Mouse (Mus musculus): ENCODE measurements around the gene Siah2. TPM values are rescaled to one million over a fixed set of nuclear protein-coding genes. Genes with fewer than 3 reads are reported as not detected.

Siah2 gene
- polyA plus RNA-seq, 1 experiment from 2014 or later: 7.9 TPM

GRCm38 (mm10) chr3:58701441-58701840 is 9.2 kb upstream of the Siah2 start:
- H3K27ac ChIP-seq (ENCODE audit: low read length): no peak overlapping the region
- no peak overlapping the region for H3K9ac ChIP-seq (replicated peaks; ENCODE audit: low read depth, low read length)
- H3K36me3 ChIP-seq (ENCODE audit: control insufficient read depth, insufficient read depth): no peaks in the 10 kb centered on the region
- no peaks in the 10 kb centered on the region for H3K9me3 ChIP-seq (ENCODE audit: control insufficient read depth, low read length)
- ATAC-seq: no peak
- H3K4me3 ChIP-seq (replicated peaks; ENCODE audit: low read length): no peak overlapping the region
- no peaks in the 10 kb centered on the region for H3K4me1 ChIP-seq (replicated peaks; ENCODE audit: control insufficient read depth, insufficient read depth, low read length)
- H3K27me3 ChIP-seq (replicated peaks; ENCODE audit: control insufficient read depth, insufficient read depth, low read length): no peaks in the 10 kb centered on the region
- 76% methylated on average over 1 of the region's 1 CpGs for WGBS
- no peak overlapping the region for H3K4me2 ChIP-seq (ENCODE audit: low read length)

GRCm38 (mm10) chr3:58697926-58698325 is 5.7 kb upstream of the Siah2 start:
- no peak overlapping the region for H3K4me3 ChIP-seq (replicated peaks; ENCODE audit: low read length)
- H3K36me3 ChIP-seq (ENCODE audit: control insufficient read depth, insufficient read depth): no peaks in the 10 kb centered on the region
- ATAC-seq: no peak
- no peak overlapping the region for H3K9ac ChIP-seq (replicated peaks; ENCODE audit: low read depth, low read length)
- no peaks in the 10 kb centered on the region for H3K27me3 ChIP-seq (replicated peaks; ENCODE audit: control insufficient read depth, insufficient read depth, low read length)
- no peaks in the 10 kb centered on the region for H3K9me3 ChIP-seq (ENCODE audit: control insufficient read depth, low read length)
- no peak overlapping the region for H3K4me2 ChIP-seq (ENCODE audit: low read length)
- WGBS: 86% methylated on average over 4 of the region's 4 CpGs
- no peaks in the 10 kb centered on the region for H3K4me1 ChIP-seq (replicated peaks; ENCODE audit: control insufficient read depth, insufficient read depth, low read length)
- H3K27ac ChIP-seq (ENCODE audit: low read length): no peak overlapping the region

- peaks cover 4% of the 10 kb centered on the region; the same call in 1 of the 2 replicates for H3K4me1 ChIP-seq (replicated peaks; ENCODE audit: control insufficient read depth, insufficient read depth, low read length)
- no peak overlapping the region for H3K4me3 ChIP-seq (replicated peaks; ENCODE audit: low read length)
- no peaks in the 10 kb centered on the region for H3K9me3 ChIP-seq (ENCODE audit: control insufficient read depth, low read length)
- H3K4me2 ChIP-seq (ENCODE audit: low read length): no peak overlapping the region
- no peak for ATAC-seq
- H3K27me3 ChIP-seq (replicated peaks; ENCODE audit: control insufficient read depth, insufficient read depth, low read length): no peaks in the 10 kb centered on the region
- H3K27ac ChIP-seq (ENCODE audit: low read length): no peak overlapping the region
- H3K36me3 ChIP-seq (ENCODE audit: control insufficient read depth, insufficient read depth): no peaks in the 10 kb centered on the region
- WGBS: 50% methylated on average over 3 of the region's 3 CpGs
- no peak overlapping the region for H3K9ac ChIP-seq (replicated peaks; ENCODE audit: low read depth, low read length)
Observed at GRCm38 (mm10) chr3:58696806-58697205, 4.6 kb upstream of the Siah2 start.

- Histone ChIP-seq H3K9ac (replicated peaks; ENCODE audit: low read depth, low read length) (no peak overlapping the region), H3K9me3 (ENCODE audit: control insufficient read depth, low read length) (no peaks in the 10 kb centered on the region), H3K36me3 (ENCODE audit: control insufficient read depth, insufficient read depth) (no peaks in the 10 kb centered on the region), H3K27me3 (replicated peaks; ENCODE audit: control insufficient read depth, insufficient read depth, low read length) (no peaks in the 10 kb centered on the region), H3K27ac (ENCODE audit: low read length) (no peak overlapping the region), H3K4me2 (ENCODE audit: low read length) (no peak overlapping the region), H3K4me1 (replicated peaks; ENCODE audit: control insufficient read depth, insufficient read depth, low read length) (peaks cover 5% of the 10 kb centered on the region), H3K4me3 (replicated peaks; ENCODE audit: low read length) (no peak overlapping the region)
- WGBS: 69% methylated on average over 7 of the region's 7 CpGs
- ATAC-seq: no peak
Observed at GRCm38 (mm10) chr3:58695507-58695906, 3.3 kb upstream of the Siah2 start.

- Histone ChIP-seq H3K36me3 (ENCODE audit: control insufficient read depth, insufficient read depth) (no peaks in the 10 kb centered on the region), H3K27ac (ENCODE audit: low read length) (no peak overlapping the region), H3K4me2 (ENCODE audit: low read length) (no peak overlapping the region), H3K4me1 (replicated peaks; ENCODE audit: control insufficient read depth, insufficient read depth, low read length) (peaks cover 9% of the 10 kb centered on the region), H3K9me3 (ENCODE audit: control insufficient read depth, low read length) (no peaks in the 10 kb centered on the region), H3K4me3 (replicated peaks; ENCODE audit: low read length) (no peak overlapping the region), H3K9ac (replicated peaks; ENCODE audit: low read depth, low read length) (no peak overlapping the region), H3K27me3 (replicated peaks; ENCODE audit: control insufficient read depth, insufficient read depth, low read length) (no peaks in the 10 kb centered on the region)
- no peak for ATAC-seq
- WGBS: 79% methylated on average over 1 of the region's 1 CpGs
Observed at GRCm38 (mm10) chr3:58695044-58695443, 2.8 kb upstream of the Siah2 start.

- H3K4me3 ChIP-seq (replicated peaks; ENCODE audit: low read length): no peak overlapping the region
- no peak overlapping the region for H3K4me2 ChIP-seq (ENCODE audit: low read length)
- H3K27ac ChIP-seq (ENCODE audit: low read length): no peak overlapping the region
- ATAC-seq: no peak
- no peaks in the 10 kb centered on the region for H3K36me3 ChIP-seq (ENCODE audit: control insufficient read depth, insufficient read depth)
- WGBS: 88% methylated on average over 7 of the region's 7 CpGs
- H3K4me1 ChIP-seq (replicated peaks; ENCODE audit: control insufficient read depth, insufficient read depth, low read length): peaks cover 19% of the 10 kb centered on the region
- no peaks in the 10 kb centered on the region for H3K9me3 ChIP-seq (ENCODE audit: control insufficient read depth, low read length)
- H3K9ac ChIP-seq (replicated peaks; ENCODE audit: low read depth, low read length): no peak overlapping the region
- H3K27me3 ChIP-seq (replicated peaks; ENCODE audit: control insufficient read depth, insufficient read depth, low read length): no peaks in the 10 kb centered on the region
Observed at GRCm38 (mm10) chr3:58693331-58693730, 1.1 kb upstream of the Siah2 start.

- no peaks in the 10 kb centered on the region for H3K36me3 ChIP-seq (ENCODE audit: control insufficient read depth, insufficient read depth)
- under 1% methylated on average over 36 of the region's 65 CpGs for WGBS
- H3K4me1 ChIP-seq (replicated peaks; ENCODE audit: control insufficient read depth, insufficient read depth, low read length): peaks cover 20% of the 10 kb centered on the region
- peak overlapping the region; percentile 91 for H3K27ac ChIP-seq (ENCODE audit: low read length)
- H3K9ac ChIP-seq (replicated peaks; ENCODE audit: low read depth, low read length): peak overlapping the region; percentile 89
- H3K9me3 ChIP-seq (ENCODE audit: control insufficient read depth, low read length): no peaks in the 10 kb centered on the region
- peak; percentile 4 for ATAC-seq
- H3K27me3 ChIP-seq (replicated peaks; ENCODE audit: control insufficient read depth, insufficient read depth, low read length): no peaks in the 10 kb centered on the region
- peak overlapping the region; percentile 93 for H3K4me2 ChIP-seq (ENCODE audit: low read length)
- peak overlapping the region; percentile 92 for H3K4me3 ChIP-seq (replicated peaks; ENCODE audit: low read length)
Observed at GRCm38 (mm10) chr3:58691374-58691939, 743 bp downstream of the Siah2 start.

GRCm38 (mm10) chr3:58690619-58691373 is 1.4 kb downstream of the Siah2 start:
- Histone ChIP-seq H3K36me3 (ENCODE audit: control insufficient read depth, insufficient read depth) (no peaks in the 10 kb centered on the region), H3K27me3 (replicated peaks; ENCODE audit: control insufficient read depth, insufficient read depth, low read length) (no peaks in the 10 kb centered on the region), H3K27ac (ENCODE audit: low read length) (peak overlapping the region; percentile 91), H3K9me3 (ENCODE audit: control insufficient read depth, low read length) (no peaks in the 10 kb centered on the region), H3K4me1 (replicated peaks; ENCODE audit: control insufficient read depth, insufficient read depth, low read length) (peaks cover 20% of the 10 kb centered on the region), H3K9ac (replicated peaks; ENCODE audit: low read depth, low read length) (peak overlapping the region; percentile 89), H3K4me2 (ENCODE audit: low read length) (peak overlapping the region; percentile 93), H3K4me3 (replicated peaks; ENCODE audit: low read length) (peak overlapping the region; percentile 92)
- under 1% methylated on average over 24 of the region's 24 CpGs for WGBS
- ATAC-seq: peak; percentile 32

- no peak overlapping the region for H3K27ac ChIP-seq (ENCODE audit: low read length)
- H3K9me3 ChIP-seq (ENCODE audit: control insufficient read depth, low read length): no peaks in the 10 kb centered on the region
- WGBS: 14% methylated on average over 3 of the region's 3 CpGs
- H3K4me3 ChIP-seq (replicated peaks; ENCODE audit: low read length): no peak overlapping the region
- ATAC-seq: no peak
- H3K9ac ChIP-seq (replicated peaks; ENCODE audit: low read depth, low read length): no peak overlapping the region
- H3K27me3 ChIP-seq (replicated peaks; ENCODE audit: control insufficient read depth, insufficient read depth, low read length): no peaks in the 10 kb centered on the region
- peak overlapping the region; percentile 19; the same call in 1 of the 2 replicates for H3K4me2 ChIP-seq (ENCODE audit: low read length)
- peaks cover 20% of the 10 kb centered on the region for H3K4me1 ChIP-seq (replicated peaks; ENCODE audit: control insufficient read depth, insufficient read depth, low read length)
- no peaks in the 10 kb centered on the region for H3K36me3 ChIP-seq (ENCODE audit: control insufficient read depth, insufficient read depth)
Observed at GRCm38 (mm10) chr3:58689721-58690120, 2.5 kb downstream of the Siah2 start.

Measured in forebrain, embryonic 16.5 days (tissue).